Mouse (Mus musculus) cerebellum, adult 2 months (tissue): Measurements from ENCODE around the gene Ddx56.

Experiments
- CTCF ChIP-seq: fragments of 200-500 bp; IDR thresholded peaks from 2 replicates; pipeline ENCODE4 v1.5.1; 2011; ENCODE audit warnings: low read depth, mild to moderate bottlenecking, control low read depth, low read length, moderate library complexity, borderline replicate concordance; ENCODE audit not compliant: insufficient read depth
- POLR2A ChIP-seq: fragments of 200-500 bp; IDR thresholded peaks from 2 replicates; pipeline ENCODE4 v1.6.1; 2011; ENCODE audit warnings: low read length, control low read depth, borderline replicate concordance; ENCODE audit not compliant: insufficient read depth

DNA sequence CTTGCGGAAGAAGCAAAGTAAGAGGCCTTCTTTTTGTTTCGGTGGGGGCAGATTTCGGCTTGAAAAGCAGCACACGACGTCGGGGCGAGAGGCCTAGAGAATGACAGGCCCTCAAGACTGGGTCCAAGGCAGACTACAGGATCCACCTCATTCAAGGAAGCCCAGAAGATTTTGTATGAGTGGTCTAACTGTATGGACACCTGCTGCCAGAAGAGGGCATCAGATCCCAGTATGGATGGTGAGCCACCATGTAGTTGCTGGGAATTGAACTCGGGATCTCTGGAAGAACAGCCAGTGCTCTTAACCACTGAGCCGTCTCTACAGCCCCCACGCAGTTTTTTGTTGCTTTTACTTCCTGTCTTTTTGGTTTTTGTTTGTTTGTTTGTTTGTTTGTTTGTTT lies 45.4 kb downstream of the Ddx56 start:
- TF ChIP-seq CTCF = no peak
- no peak for TF ChIP-seq POLR2A
